Mouse (Mus musculus): ENCODE data around the gene Klf12. TPM values are rescaled to one million over a fixed set of nuclear protein-coding genes. Genes with fewer than 3 reads are reported as not detected.
"Not testable (repeated sequence)": the region's sequence is repeated elsewhere in the genome, so short reads cannot be mapped to it uniquely, and the experiment has no call there.

Gene Klf12
- total RNA-seq, 2 experiments from 2014 or later: 15.3 to 19.9 TPM

- DNase-seq: no peak
- intact Hi-C loops (cut with DNase I): no loop called here
Measured at GRCm38 (mm10) chr14:99911912-99912311, 372.6 kb downstream of the Klf12 start.

- intact Hi-C loops (cut with DNase I): no loop called here
- DNase-seq: peak in 1 of 2 experiments; percentile 5
Measured at GRCm38 (mm10) chr14:99910876-99911275, 373.6 kb downstream of the Klf12 start.

- DNase-seq: no peak
- intact Hi-C loops (cut with DNase I): no loop called here
Measured at GRCm38 (mm10) chr14:99900902-99901301, 383.6 kb downstream of the Klf12 start.

GRCm38 (mm10) chr14:99898861-99899260 is 385.6 kb downstream of the Klf12 start:
- DNase-seq: no peak
- intact Hi-C loops (cut with DNase I): loop anchor here (10.0 kb wide), 1 partner anchor 674 kb away; no protein-coding TSS in a partner anchor

GRCm38 (mm10) chr14:99894708-99895383 is 389.6 kb downstream of the Klf12 start:
- intact Hi-C loops (cut with DNase I): loop anchor here (1.0 to 10.0 kb wide), 2 partner anchors 670 to 753 kb away; no protein-coding TSS in a partner anchor
- DNase-seq: peak; percentile 44 to 62

GRCm38 (mm10) chr14:99894062-99894461 is 390.4 kb downstream of the Klf12 start:
- intact Hi-C loops (cut with DNase I): loop anchor here (1.0 to 10.0 kb wide), 2 partner anchors 669 to 752 kb away; no protein-coding TSS in a partner anchor
- DNase-seq: no peak

- no peak for DNase-seq
- intact Hi-C loops (cut with DNase I): no loop called here
Measured at GRCm38 (mm10) chr14:99886503-99886902, 398.0 kb downstream of the Klf12 start.

- intact Hi-C loops (cut with DNase I): no loop called here
- no peak for DNase-seq
Measured at GRCm38 (mm10) chr14:99885562-99885961, 398.9 kb downstream of the Klf12 start.

GRCm38 (mm10) chr14:99885128-99885527 is 399.4 kb downstream of the Klf12 start:
- no peak for DNase-seq
- intact Hi-C loops (cut with DNase I): no loop called here

- DNase-seq: no peak
Measured at GRCm38 (mm10) chr14:99876791-99877578, 407.5 kb downstream of the Klf12 start.

GRCm38 (mm10) chr14:99873725-99874124 is 410.8 kb downstream of the Klf12 start:
- DNase-seq: no peak
- intact Hi-C loops (cut with DNase I): no loop called here

More at GRCm38 (mm10) chr14:99876791-99877578, 407.5 kb downstream of the Klf12 start:
- intact Hi-C loops (cut with DNase I): no loop called here

- no peak for DNase-seq
- intact Hi-C loops (cut with DNase I): no loop called here
Measured at GRCm38 (mm10) chr14:99856158-99857011, 428.1 kb downstream of the Klf12 start.

GRCm38 (mm10) chr14:99854467-99854807 is 430.0 kb downstream of the Klf12 start:
- DNase-seq; intact Hi-C loops (cut with DNase I): not testable (repeated sequence)

- DNase-seq; intact Hi-C loops (cut with DNase I): not testable (repeated sequence)
Measured at GRCm38 (mm10) chr14:99853769-99854466, 430.6 kb downstream of the Klf12 start.

GRCm38 (mm10) chr14:99850350-99850749 is 434.1 kb downstream of the Klf12 start:
- intact Hi-C loops (cut with DNase I): no loop called here
- no peak for DNase-seq

- no peak for DNase-seq
- intact Hi-C loops (cut with DNase I): no loop called here
Measured at GRCm38 (mm10) chr14:99847502-99847901, 437.0 kb downstream of the Klf12 start.

GRCm38 (mm10) chr14:99826713-99827112 is 457.8 kb downstream of the Klf12 start:
- no peak for DNase-seq
- intact Hi-C loops (cut with DNase I): no loop called here
